Mouse (Mus musculus): ENCODE measurements around the gene Trp53i11. TPM values are rescaled to one million over a fixed set of nuclear protein-coding genes. Genes with fewer than 3 reads are reported as not detected.

The Trp53i11 gene
- polyA plus RNA-seq, 1 experiment from 2014 or later: 53.6 TPM

DNA sequence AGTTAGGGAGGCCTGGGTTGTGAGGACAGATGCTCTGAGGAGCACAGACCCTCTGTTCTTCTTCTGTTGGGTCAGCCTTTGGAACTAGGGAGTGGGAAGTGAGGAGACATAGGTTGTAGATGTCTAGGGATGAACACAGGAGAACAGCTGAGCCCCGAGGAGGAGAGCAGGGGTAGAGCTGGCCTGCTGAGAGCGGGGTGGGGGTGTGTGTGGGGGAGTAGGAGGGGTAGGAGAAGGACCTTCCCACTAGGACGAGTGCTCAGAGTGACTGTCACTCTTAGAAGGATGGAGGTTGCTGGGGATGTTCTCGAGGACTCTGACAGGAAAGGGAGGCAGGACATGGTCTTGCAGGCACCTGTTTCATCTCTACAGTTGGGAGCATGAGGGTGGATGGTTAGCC, 6.5 kb downstream of the Trp53i11 start:
- Histone ChIP-seq H3K4me1 (ENCODE audit: control insufficient read depth, insufficient read depth, low read length) (peaks cover 4% of the 10 kb centered on the region), H3K4me2 (ENCODE audit: low read depth, low read length) (no peak overlapping the region), H3K27ac (replicated peaks; ENCODE audit: low read depth, low read length) (no peak overlapping the region), H3K36me3 (replicated peaks; ENCODE audit: control insufficient read depth, insufficient read depth, low read depth, low read length) (no peaks in the 10 kb centered on the region), H3K9ac (replicated peaks; ENCODE audit: low read length) (no peak overlapping the region), H3K9me3 (replicated peaks; ENCODE audit: control insufficient read depth, low read length) (no peaks in the 10 kb centered on the region), H3K4me3 (ENCODE audit: low read depth, low read length) (no peak overlapping the region), H3K27me3 (ENCODE audit: control insufficient read depth, insufficient read depth, low read length) (no peaks in the 10 kb centered on the region)
- no peak for ATAC-seq (replicated peaks; ENCODE audit: insufficient number of reproducible peaks, low FRiP score, low TSS enrichment, low read depth)
- WGBS: 64% methylated on average over 4 of the region's 4 CpGs
- DNase-seq (ENCODE audit: low spot score): no peak

GRCm38 (mm10) chr2:93198846-93199245, 11.5 kb downstream of the Trp53i11 start:
- peak; percentile 6; the same call in 1 of the 2 replicates for ATAC-seq (replicated peaks; ENCODE audit: insufficient number of reproducible peaks, low FRiP score, low TSS enrichment, low read depth)
- WGBS: 20% methylated on average over 3 of the region's 3 CpGs
- H3K4me1 ChIP-seq (ENCODE audit: control insufficient read depth, insufficient read depth, low read length): 0 out of 2 replicates have a peak, but pooled peaks cover 2% of the 10 kb centered on the region

GRCm38 (mm10) chr2:93199531-93199974, 12.2 kb downstream of the Trp53i11 start:
- 35% methylated on average over 13 of the region's 13 CpGs for WGBS
- DNase-seq (ENCODE audit: low spot score): peak; percentile 78
- H3K9me3 ChIP-seq (replicated peaks; ENCODE audit: control insufficient read depth, low read length): no peaks in the 10 kb centered on the region
- H3K4me1 ChIP-seq (ENCODE audit: control insufficient read depth, insufficient read depth, low read length): 0 out of 2 replicates have a peak, but pooled peaks cover 2% of the 10 kb centered on the region
- H3K27ac ChIP-seq (replicated peaks; ENCODE audit: low read depth, low read length): no peak overlapping the region
- no peak overlapping the region for H3K9ac ChIP-seq (replicated peaks; ENCODE audit: low read length)
- no peak overlapping the region for H3K4me2 ChIP-seq (ENCODE audit: low read depth, low read length)
- no peaks in the 10 kb centered on the region for H3K36me3 ChIP-seq (replicated peaks; ENCODE audit: control insufficient read depth, insufficient read depth, low read depth, low read length)
- ATAC-seq (replicated peaks; ENCODE audit: insufficient number of reproducible peaks, low FRiP score, low TSS enrichment, low read depth): 0 out of 2 replicates have a peak, but pooled peaks have one; percentile 5
- H3K27me3 ChIP-seq (ENCODE audit: control insufficient read depth, insufficient read depth, low read length): no peaks in the 10 kb centered on the region
- H3K4me3 ChIP-seq (ENCODE audit: low read depth, low read length): no peak overlapping the region

More at GRCm38 (mm10) chr2:93198846-93199245, 11.5 kb downstream of the Trp53i11 start:
- no peak overlapping the region for H3K4me3 ChIP-seq (ENCODE audit: low read depth, low read length)
- DNase-seq (ENCODE audit: low spot score): peak; percentile 94
- H3K36me3 ChIP-seq (replicated peaks; ENCODE audit: control insufficient read depth, insufficient read depth, low read depth, low read length): no peaks in the 10 kb centered on the region
- H3K27ac ChIP-seq (replicated peaks; ENCODE audit: low read depth, low read length): no peak overlapping the region
- H3K4me2 ChIP-seq (ENCODE audit: low read depth, low read length): no peak overlapping the region
- no peaks in the 10 kb centered on the region for H3K9me3 ChIP-seq (replicated peaks; ENCODE audit: control insufficient read depth, low read length)
- no peaks in the 10 kb centered on the region for H3K27me3 ChIP-seq (ENCODE audit: control insufficient read depth, insufficient read depth, low read length)
- H3K9ac ChIP-seq (replicated peaks; ENCODE audit: low read length): no peak overlapping the region

DNA sequence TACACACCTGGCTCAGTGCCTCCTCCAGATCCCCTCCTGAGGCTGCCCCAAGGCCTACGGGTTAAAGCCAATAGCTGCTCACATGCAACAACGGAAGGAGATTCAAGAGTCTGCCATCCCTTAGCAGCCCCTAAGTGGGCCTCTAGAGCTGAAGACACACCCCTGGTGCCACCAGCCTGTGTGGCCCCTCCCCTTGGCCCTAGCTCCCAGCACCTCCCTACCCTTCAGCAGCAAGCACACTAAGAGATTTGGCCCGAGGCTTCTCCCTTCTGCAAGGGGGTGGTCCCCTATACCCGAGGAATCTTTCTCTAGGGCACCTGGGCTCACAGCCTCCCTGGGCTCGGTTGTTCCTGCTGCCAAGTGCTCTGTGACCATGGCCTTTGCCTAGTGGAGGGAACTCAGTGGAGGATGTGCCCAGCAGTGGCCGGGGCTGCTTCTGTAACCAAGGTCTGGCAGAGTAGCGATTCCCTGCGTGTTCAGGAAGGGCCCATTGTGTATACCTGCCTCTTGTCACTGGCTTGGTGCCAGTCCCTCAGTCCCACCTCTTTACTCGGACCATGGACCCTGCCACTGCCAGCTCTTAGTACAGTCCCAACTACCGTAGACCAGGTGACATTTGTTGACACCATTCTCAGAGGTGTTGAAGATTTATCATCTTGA, 13.5 kb downstream of the Trp53i11 start:
- 77% methylated on average over 10 of the region's 10 CpGs for WGBS
- Histone ChIP-seq H3K4me1 (ENCODE audit: control insufficient read depth, insufficient read depth, low read length) (0 out of 2 replicates have a peak, but pooled peaks cover 2% of the 10 kb centered on the region), H3K27me3 (ENCODE audit: control insufficient read depth, insufficient read depth, low read length) (no peaks in the 10 kb centered on the region), H3K9ac (replicated peaks; ENCODE audit: low read length) (no peak overlapping the region), H3K36me3 (replicated peaks; ENCODE audit: control insufficient read depth, insufficient read depth, low read depth, low read length) (no peaks in the 10 kb centered on the region), H3K9me3 (replicated peaks; ENCODE audit: control insufficient read depth, low read length) (no peaks in the 10 kb centered on the region), H3K27ac (replicated peaks; ENCODE audit: low read depth, low read length) (no peak overlapping the region), H3K4me2 (ENCODE audit: low read depth, low read length) (no peak overlapping the region), H3K4me3 (ENCODE audit: low read depth, low read length) (no peak overlapping the region)
- no peak for DNase-seq (ENCODE audit: low spot score)
- no peak for ATAC-seq (replicated peaks; ENCODE audit: insufficient number of reproducible peaks, low FRiP score, low TSS enrichment, low read depth)

DNA sequence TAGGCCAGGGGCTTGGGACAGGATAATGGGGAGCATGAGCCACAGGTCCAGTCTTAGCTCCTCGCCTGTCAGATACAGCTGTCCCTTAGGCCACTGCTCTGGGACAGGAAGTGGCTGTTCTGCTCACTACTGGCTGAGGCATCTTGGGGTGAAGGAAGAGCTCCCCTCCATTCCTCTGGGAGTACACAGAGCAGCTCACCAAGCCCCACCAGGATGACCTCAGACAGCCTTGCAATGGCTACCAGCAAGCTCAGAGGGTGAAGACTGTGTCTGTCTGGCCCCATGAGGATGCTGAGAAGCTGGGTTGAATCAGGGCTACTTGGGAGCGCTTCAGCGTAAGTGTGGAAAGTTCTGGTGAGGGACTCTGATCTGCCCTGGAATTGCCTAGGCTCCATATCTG, 14.6 kb downstream of the Trp53i11 start:
- no peak overlapping the region for H3K4me2 ChIP-seq (ENCODE audit: low read depth, low read length)
- WGBS: 100% methylated on average over 3 of the region's 3 CpGs
- 0 out of 2 replicates have a peak, but pooled peaks cover 2% of the 10 kb centered on the region for H3K4me1 ChIP-seq (ENCODE audit: control insufficient read depth, insufficient read depth, low read length)
- no peak overlapping the region for H3K27ac ChIP-seq (replicated peaks; ENCODE audit: low read depth, low read length)
- no peaks in the 10 kb centered on the region for H3K27me3 ChIP-seq (ENCODE audit: control insufficient read depth, insufficient read depth, low read length)
- DNase-seq (ENCODE audit: low spot score) (no peak), ATAC-seq (replicated peaks; ENCODE audit: insufficient number of reproducible peaks, low FRiP score, low TSS enrichment, low read depth) (no peak)
- no peak overlapping the region for H3K9ac ChIP-seq (replicated peaks; ENCODE audit: low read length)
- H3K9me3 ChIP-seq (replicated peaks; ENCODE audit: control insufficient read depth, low read length): no peaks in the 10 kb centered on the region
- no peaks in the 10 kb centered on the region for H3K36me3 ChIP-seq (replicated peaks; ENCODE audit: control insufficient read depth, insufficient read depth, low read depth, low read length)
- H3K4me3 ChIP-seq (ENCODE audit: low read depth, low read length): no peak overlapping the region

DNA sequence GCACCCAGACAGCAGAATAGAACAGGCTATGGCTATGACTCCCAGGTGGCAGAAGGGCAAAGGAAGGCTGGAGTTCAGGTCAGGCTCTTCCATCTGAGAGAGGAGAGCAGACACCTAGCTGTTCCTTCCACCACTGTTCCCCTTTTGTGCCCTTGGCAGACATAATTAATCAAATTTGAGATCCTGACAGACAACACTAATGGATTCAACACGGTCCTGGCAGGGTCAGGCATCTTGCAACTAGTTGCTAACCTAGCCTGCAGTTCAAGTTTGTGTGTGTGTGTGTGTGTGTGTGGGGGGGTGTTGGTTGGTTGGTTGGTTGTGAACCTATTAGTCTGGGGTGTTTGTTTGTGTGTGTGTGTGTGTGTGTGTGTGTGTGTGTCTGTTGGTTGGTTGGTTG, 15.4 kb downstream of the Trp53i11 start:
- no peak overlapping the region for H3K9ac ChIP-seq (replicated peaks; ENCODE audit: low read length)
- no peak overlapping the region for H3K4me2 ChIP-seq (ENCODE audit: low read depth, low read length)
- ATAC-seq (replicated peaks; ENCODE audit: insufficient number of reproducible peaks, low FRiP score, low TSS enrichment, low read depth): no peak
- H3K4me3 ChIP-seq (ENCODE audit: low read depth, low read length): no peak overlapping the region
- no peaks in the 10 kb centered on the region for H3K27me3 ChIP-seq (ENCODE audit: control insufficient read depth, insufficient read depth, low read length)
- H3K4me1 ChIP-seq (ENCODE audit: control insufficient read depth, insufficient read depth, low read length): 0 out of 2 replicates have a peak, but pooled peaks cover 2% of the 10 kb centered on the region
- no peaks in the 10 kb centered on the region for H3K9me3 ChIP-seq (replicated peaks; ENCODE audit: control insufficient read depth, low read length)
- H3K27ac ChIP-seq (replicated peaks; ENCODE audit: low read depth, low read length): no peak overlapping the region
- no peaks in the 10 kb centered on the region for H3K36me3 ChIP-seq (replicated peaks; ENCODE audit: control insufficient read depth, insufficient read depth, low read depth, low read length)
- 42% methylated on average over 1 of the region's 1 CpGs for WGBS
- DNase-seq (ENCODE audit: low spot score): no peak

DNA sequence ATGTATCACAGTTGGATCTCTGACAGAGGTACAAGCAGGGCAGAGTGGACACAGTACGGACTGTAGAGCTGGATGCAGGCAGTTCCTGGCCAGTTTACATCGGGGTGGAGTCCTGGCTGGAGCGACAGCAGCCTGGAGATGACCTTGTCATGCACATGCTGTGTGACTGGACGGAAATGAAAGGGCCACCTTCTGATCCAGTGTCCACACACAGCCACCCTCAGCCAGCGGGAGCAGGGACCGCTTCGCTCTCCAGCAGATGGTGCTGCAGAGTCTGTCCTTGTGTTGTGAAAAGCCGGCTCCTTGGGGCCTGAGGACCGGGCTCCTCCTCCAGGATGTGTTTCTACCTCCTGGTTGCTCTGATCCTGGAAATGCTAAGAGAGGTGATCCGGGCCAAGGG, 16.3 kb downstream of the Trp53i11 start:
- 15% methylated on average over 10 of the region's 10 CpGs for WGBS
- Histone ChIP-seq H3K27ac (replicated peaks; ENCODE audit: low read depth, low read length) (no peak overlapping the region), H3K36me3 (replicated peaks; ENCODE audit: control insufficient read depth, insufficient read depth, low read depth, low read length) (no peaks in the 10 kb centered on the region), H3K4me1 (ENCODE audit: control insufficient read depth, insufficient read depth, low read length) (0 out of 2 replicates have a peak, but pooled peaks cover 2% of the 10 kb centered on the region), H3K4me3 (ENCODE audit: low read depth, low read length) (no peak overlapping the region), H3K9ac (replicated peaks; ENCODE audit: low read length) (no peak overlapping the region), H3K27me3 (ENCODE audit: control insufficient read depth, insufficient read depth, low read length) (no peaks in the 10 kb centered on the region), H3K9me3 (replicated peaks; ENCODE audit: control insufficient read depth, low read length) (no peaks in the 10 kb centered on the region), H3K4me2 (ENCODE audit: low read depth, low read length) (no peak overlapping the region)
- DNase-seq (ENCODE audit: low spot score): peak; percentile 74
- ATAC-seq (replicated peaks; ENCODE audit: insufficient number of reproducible peaks, low FRiP score, low TSS enrichment, low read depth): peak; percentile 20

DNA sequence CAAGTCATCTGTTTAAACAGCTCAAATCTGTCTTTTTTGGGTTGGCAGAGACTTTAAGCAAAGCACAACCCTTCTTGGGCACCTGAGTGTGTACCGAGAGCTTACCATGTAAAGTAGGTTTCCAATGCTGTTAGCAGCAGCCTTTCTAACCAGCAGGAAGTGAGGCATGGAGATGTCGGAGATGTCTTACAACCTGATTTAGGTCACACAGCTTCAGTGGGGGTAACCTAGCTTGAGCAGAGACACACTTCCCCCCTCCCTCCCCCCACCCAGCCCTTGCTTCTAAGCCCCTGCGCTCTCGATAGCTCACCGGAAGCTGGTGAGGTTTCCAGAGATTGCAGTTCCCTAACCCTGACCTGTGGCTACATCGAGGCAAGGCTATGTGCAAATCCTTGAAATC, 17.2 kb downstream of the Trp53i11 start:
- Histone ChIP-seq H3K9me3 (replicated peaks; ENCODE audit: control insufficient read depth, low read length) (no peaks in the 10 kb centered on the region), H3K4me2 (ENCODE audit: low read depth, low read length) (no peak overlapping the region), H3K27me3 (ENCODE audit: control insufficient read depth, insufficient read depth, low read length) (no peaks in the 10 kb centered on the region), H3K36me3 (replicated peaks; ENCODE audit: control insufficient read depth, insufficient read depth, low read depth, low read length) (no peaks in the 10 kb centered on the region), H3K27ac (replicated peaks; ENCODE audit: low read depth, low read length) (no peak overlapping the region), H3K4me1 (ENCODE audit: control insufficient read depth, insufficient read depth, low read length) (0 out of 2 replicates have a peak, but pooled peaks cover 2% of the 10 kb centered on the region), H3K9ac (replicated peaks; ENCODE audit: low read length) (no peak overlapping the region), H3K4me3 (ENCODE audit: low read depth, low read length) (no peak overlapping the region)
- DNase-seq (ENCODE audit: low spot score) (no peak), ATAC-seq (replicated peaks; ENCODE audit: insufficient number of reproducible peaks, low FRiP score, low TSS enrichment, low read depth) (no peak)
- 85% methylated on average over 6 of the region's 6 CpGs for WGBS

Measured in embryonic facial prominence, embryonic 11.5 days (tissue).